Mouse (Mus musculus) mesoderm, embryonic 11.5 days (tissue): ENCODE measurements at regions not wholly inside any gene's neighbourhood (a gene's known extent, or its start where the extent isn't known, plus 50 kb on each side); places are given as distances from the start of the nearest gene placed in this dataset.

Experiments used
- DNase-seq: peaks from one replicate; pipeline ENCODE4 v3.0.0-alpha.2; 2012; ENCODE audit warnings: low read depth, low spot score

GRCm38 (mm10) chr6:103405961-103406360, 104.4 kb upstream of the Chl1 start:
- no peak for DNase-seq

GRCm38 (mm10) chr6:103414888-103415287, 95.5 kb upstream of the Chl1 start:
- no peak for DNase-seq

- no peak for DNase-seq
These were observed 89.1 kb upstream of the Chl1 start for GRCm38 (mm10) chr6:103421013-103421933.

GRCm38 (mm10) chr6:103430933-103431594, 79.3 kb upstream of the Chl1 start:
- DNase-seq: no peak

GRCm38 (mm10) chr6:103431595-103431957, 78.8 kb upstream of the Chl1 start:
- no peak for DNase-seq
